Mouse (Mus musculus): ENCODE data around the gene Plekhh2. TPM values are rescaled to one million over a fixed set of nuclear protein-coding genes. Genes with fewer than 3 reads are reported as not detected.

Gene Plekhh2
- polyA plus RNA-seq, 2 experiments from 2014 or later: 0.22 TPM; not detected in 1

GRCm38 (mm10) chr17:84611971-84612370 is 100.3 kb downstream of the Plekhh2 start:
- ATAC-seq: no peak

- ATAC-seq: no peak
Observed at GRCm38 (mm10) chr17:84615811-84616210, 104.1 kb downstream of the Plekhh2 start.

- no peak for ATAC-seq
Observed at GRCm38 (mm10) chr17:84616526-84617074, 104.9 kb downstream of the Plekhh2 start.

GRCm38 (mm10) chr17:84617953-84618352 is 106.3 kb downstream of the Plekhh2 start:
- ATAC-seq: no peak

GRCm38 (mm10) chr17:84619112-84619511 is 107.4 kb downstream of the Plekhh2 start:
- ATAC-seq: no peak

GRCm38 (mm10) chr17:84620076-84620475 is 108.4 kb downstream of the Plekhh2 start:
- ATAC-seq: no peak

GRCm38 (mm10) chr17:84620610-84621009 is 108.9 kb downstream of the Plekhh2 start:
- ATAC-seq: no peak

- ATAC-seq: no peak
Observed at GRCm38 (mm10) chr17:84621209-84621608, 109.5 kb downstream of the Plekhh2 start.

GRCm38 (mm10) chr17:84622028-84622427 is 110.3 kb downstream of the Plekhh2 start:
- no peak for ATAC-seq

- no peak for ATAC-seq
Observed at GRCm38 (mm10) chr17:84622873-84623272, 111.2 kb downstream of the Plekhh2 start.

GRCm38 (mm10) chr17:84626276-84626856 is 114.7 kb downstream of the Plekhh2 start, which contains the start of gene Dync2li1:
Gene Dync2li1, plus strand, starts transcription at chr17:84626496.
- ATAC-seq: peak; percentile 99

GRCm38 (mm10) chr17:84626857-84627305 is 115.2 kb downstream of the Plekhh2 start:
- ATAC-seq: no peak

GRCm38 (mm10) chr17:84627721-84628120 is 116.0 kb downstream of the Plekhh2 start:
- ATAC-seq: no peak

GRCm38 (mm10) chr17:84628611-84629010 is 116.9 kb downstream of the Plekhh2 start:
- no peak for ATAC-seq

- no peak for ATAC-seq
Observed at GRCm38 (mm10) chr17:84631836-84632235, 120.1 kb downstream of the Plekhh2 start.

GRCm38 (mm10) chr17:84633443-84633842 is 121.7 kb downstream of the Plekhh2 start:
- peak; percentile 82 for ATAC-seq

GRCm38 (mm10) chr17:84636328-84636727 is 124.6 kb downstream of the Plekhh2 start:
- ATAC-seq: no peak

GRCm38 (mm10) chr17:84637971-84638370 is 126.3 kb downstream of the Plekhh2 start:
- ATAC-seq: no peak

- ATAC-seq: no peak
Observed at GRCm38 (mm10) chr17:84639796-84640378, 128.2 kb downstream of the Plekhh2 start.

- no peak for ATAC-seq
Observed at GRCm38 (mm10) chr17:84641893-84642292, 130.2 kb downstream of the Plekhh2 start.

GRCm38 (mm10) chr17:84642324-84642723 is 130.6 kb downstream of the Plekhh2 start:
- no peak for ATAC-seq

- ATAC-seq: no peak
Observed at GRCm38 (mm10) chr17:84644292-84645050, 132.8 kb downstream of the Plekhh2 start.

GRCm38 (mm10) chr17:84645119-84645518 is 133.4 kb downstream of the Plekhh2 start:
- ATAC-seq: no peak

Measured in activated CD4-positive, CD25-positive, alpha-beta regulatory T cell, adult 4 months (primary cell).